Mouse (Mus musculus): Measurements from ENCODE around the gene Kcnh7.
"Not testable (repeated sequence)": the region's sequence is repeated elsewhere in the genome, so short reads cannot be mapped to it uniquely, and the experiment has no call there.

Gene Kcnh7

DNA sequence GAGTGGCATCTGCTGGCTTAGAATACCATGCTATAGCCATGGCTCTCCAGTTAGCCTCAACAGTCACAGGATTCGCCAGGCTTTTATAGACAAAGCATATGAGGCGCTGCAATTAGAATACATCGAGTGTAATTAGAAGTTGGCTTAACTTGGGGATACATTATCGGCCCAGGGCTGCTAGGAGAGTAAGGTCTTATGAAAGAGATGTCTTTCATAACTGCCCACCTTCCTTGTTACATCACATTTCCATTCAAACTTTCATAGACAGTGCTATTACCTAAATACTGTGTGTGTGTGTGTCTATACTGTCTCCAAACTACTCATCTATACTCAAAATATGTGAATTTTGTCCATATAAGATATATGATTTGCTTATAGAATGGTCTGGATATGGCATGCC, 468.8 kb downstream of the Kcnh7 start:
- DNase-seq: no peak

- not testable (repeated sequence) for DNase-seq
Observed at GRCm38 (mm10) chr2:62714362-62714761, 469.7 kb downstream of the Kcnh7 start.

DNA sequence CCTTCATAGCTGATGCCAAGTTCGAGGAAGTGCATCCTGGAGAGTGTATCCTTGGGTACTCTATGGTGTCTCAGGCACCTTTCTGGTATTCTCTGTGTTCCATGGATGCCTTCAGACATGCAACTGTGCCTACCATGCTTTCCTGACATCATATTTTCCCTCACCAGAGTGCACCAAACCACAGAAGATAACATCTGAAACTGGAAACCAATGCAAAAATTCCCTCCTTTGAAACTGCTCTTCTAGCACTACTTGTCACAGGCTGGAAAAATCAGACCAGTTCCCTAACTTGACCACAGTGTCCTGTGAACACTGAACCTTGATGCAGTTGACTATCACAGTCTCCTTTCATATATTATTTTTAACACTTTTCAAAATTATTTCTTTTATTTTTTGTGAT, 474.5 kb downstream of the Kcnh7 start:
- no peak for DNase-seq

- no peak for DNase-seq
Observed at GRCm38 (mm10) chr2:62706313-62706712, 477.8 kb downstream of the Kcnh7 start.

GRCm38 (mm10) chr2:62685934-62686333, 498.2 kb downstream of the Kcnh7 start:
- DNase-seq: no peak

DNA sequence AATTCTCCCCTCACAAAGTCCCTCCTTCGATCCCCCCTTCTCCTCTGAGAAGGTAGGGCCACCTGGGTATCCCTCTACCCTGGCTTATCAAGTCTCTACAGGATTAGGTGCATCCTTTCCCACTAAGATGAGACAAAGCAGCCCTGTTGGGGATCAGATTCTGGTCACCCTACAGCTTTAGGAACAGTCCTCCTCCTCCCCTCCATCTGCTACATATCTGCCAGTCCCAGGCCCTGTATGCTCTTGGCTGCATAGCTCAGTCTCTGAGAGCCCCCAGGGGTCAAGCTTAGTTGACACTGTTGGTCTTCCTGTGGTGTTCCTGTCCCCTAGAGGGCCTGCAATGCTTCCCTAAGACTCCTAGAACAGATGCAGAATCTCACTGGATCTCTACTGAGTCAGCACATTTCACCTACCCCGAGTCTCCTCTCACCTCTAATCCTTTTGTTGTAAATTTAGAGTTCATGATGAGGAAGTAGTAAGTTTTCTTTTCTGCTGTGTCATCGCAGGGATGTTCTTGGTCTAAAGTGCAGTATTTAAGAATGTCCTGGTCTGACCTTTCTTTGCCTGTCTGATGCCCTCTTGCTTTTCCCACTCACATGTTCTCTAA, 499.0 kb downstream of the Kcnh7 start:
- DNase-seq: no peak

GRCm38 (mm10) chr2:62681667-62682066, 502.4 kb downstream of the Kcnh7 start:
- no peak for DNase-seq

GRCm38 (mm10) chr2:62672788-62673187, 511.3 kb downstream of the Kcnh7 start:
- DNase-seq: no peak

- DNase-seq: no peak
Observed at GRCm38 (mm10) chr2:62670767-62671166, 513.3 kb downstream of the Kcnh7 start.

DNA sequence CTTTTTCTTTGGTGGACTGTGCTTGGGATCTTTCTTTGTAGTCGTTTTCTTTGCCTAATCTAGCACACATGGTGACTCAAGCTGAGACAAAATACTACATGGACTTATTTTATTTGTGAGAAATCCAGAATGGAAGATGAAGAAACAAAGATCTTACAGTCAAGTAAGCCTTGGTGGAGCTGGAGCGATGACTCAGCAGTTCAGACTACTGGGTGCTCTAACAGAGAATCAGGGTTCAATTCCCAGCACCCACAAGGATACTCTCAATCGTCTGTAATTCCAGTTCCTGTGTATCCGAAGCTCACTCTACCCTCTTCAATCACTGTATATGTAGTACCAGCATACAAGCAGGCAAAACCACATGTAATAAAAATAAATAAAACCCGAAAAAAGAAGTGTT, 513.8 kb downstream of the Kcnh7 start:
- no peak for DNase-seq

DNA sequence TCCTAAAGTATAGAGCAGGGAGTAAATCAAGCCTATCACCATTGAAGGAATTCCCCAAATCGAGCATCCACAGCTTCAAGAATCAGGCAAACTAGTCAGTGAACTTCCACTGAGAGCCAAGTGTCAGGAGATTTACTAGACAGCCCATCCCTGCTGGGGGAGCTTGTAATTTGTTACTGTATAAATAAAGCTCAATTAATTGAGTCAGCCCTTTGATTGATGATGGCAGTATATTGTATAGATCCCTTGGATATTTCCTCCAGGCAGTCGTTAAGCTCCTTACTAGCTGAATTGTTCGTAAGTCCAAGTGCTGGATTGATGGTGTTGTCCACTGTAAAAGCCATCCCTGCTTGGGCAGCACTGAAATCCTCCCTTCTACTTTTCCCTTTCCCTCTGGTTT, 514.2 kb downstream of the Kcnh7 start:
- no peak for DNase-seq

GRCm38 (mm10) chr2:62665536-62665935, 518.6 kb downstream of the Kcnh7 start:
- DNase-seq: no peak

DNA sequence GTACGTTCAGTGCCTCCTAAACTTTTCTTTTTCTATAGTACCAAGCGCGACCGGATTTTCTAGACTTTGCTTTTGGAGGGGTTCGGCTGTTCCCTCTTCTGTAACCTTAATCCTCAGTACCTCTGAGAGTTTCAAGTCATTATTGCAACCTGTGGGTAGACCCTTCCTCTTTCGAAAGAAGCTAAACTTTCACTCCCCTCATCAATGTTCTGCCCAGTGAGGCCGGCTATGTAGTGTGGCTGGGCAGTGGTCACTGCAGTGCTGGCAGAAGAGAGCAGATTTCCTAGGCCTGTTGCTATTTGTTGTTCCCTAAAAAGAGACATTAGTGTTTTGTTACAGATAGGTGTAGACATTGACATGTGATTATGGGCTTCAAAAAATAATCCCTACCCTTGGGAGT, 519.2 kb downstream of the Kcnh7 start:
- DNase-seq: no peak

DNA sequence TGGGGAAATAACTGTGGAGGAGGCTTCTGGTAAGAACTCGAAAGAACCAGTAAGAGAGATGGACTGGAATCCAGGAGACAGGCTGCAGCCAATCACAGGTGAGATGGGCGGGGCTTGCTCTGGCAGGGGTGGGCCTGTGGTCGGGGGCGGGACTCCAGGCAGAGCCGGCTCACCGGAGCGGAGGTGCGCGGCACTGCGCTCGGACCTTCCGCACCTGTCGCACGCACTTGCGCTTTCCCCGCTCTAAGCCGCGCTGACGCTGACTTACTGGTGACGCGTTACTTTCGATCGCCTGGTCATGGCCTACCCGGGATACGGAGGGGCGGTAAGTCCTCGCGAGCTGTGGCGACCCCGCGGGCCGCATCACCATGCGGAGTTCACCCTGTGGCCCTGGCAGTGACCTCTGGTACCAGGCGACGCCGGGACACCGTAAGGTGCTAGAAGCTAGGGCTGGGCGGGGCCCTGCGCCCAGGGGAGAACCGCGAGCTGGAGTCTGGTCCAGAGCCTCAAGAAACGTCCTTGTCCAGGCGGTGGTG, 519.9 kb downstream of the Kcnh7 start, which contains the start of gene Gca:
Gene Gca, plus strand, starts transcription at position 151 of the 536 bp plus-strand sequence.
- peak; percentile 50 to 59 for DNase-seq

DNA sequence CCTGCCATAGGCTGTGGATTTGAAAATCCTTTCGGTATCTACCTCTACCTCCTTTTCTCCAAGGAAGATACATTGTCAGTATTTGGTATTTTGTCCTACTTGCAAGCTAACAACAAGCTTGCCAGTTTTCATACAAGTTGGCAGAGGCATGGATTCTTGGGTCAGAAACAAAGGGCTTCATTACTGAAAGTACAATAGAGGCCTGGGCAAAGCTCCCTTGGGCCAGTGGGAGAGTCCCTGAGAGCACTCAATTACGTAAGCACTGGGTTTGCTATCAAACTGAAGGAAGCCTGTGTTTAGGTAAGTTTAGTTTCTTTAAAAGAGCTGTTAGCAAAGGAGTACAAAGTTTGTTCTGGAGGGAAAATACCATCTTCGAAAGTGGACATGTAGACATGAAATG, 521.5 kb downstream of the Kcnh7 start:
- DNase-seq: no peak

- no peak for DNase-seq
Observed at GRCm38 (mm10) chr2:62660565-62660964, 523.5 kb downstream of the Kcnh7 start.

- DNase-seq: no peak
Observed at GRCm38 (mm10) chr2:62656072-62656471, 528.0 kb downstream of the Kcnh7 start.

DNA sequence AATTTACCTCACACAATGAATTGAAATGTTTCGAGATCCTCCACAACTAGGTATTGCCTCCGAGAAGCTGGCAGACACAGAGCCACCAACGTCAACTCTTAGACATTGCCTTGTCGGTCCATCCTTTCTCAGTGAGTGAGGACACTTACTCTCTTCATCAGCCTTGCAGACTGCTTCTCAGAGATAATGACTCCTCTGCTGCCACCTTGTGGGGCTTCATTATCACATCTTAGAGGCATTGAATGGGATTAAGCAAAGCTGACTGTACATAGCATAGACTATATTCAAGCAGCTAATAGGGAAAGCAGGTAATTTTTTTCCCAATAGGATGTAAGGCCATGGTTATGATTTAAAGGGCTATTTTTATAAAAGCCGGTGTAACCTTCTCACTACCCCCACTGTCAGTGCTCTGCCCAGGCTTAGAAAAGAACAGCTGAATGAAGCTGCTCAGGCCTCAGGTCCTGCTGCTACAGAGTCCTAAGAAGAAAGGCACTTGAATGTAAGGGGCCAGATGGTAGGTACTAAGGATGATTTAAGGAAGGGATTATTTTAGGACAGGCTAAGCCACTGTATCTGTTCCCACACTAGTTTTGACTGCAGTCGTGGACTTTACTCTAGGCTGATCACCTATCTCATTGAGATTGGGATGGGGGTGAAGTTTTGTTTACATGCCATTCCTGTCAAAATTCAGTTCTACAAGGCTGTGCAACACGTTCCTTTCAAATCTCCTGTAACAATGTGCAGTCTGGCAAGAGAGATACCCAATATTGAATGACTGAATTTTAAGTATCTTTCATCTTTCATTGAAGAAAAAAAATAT, 529.4 kb downstream of the Kcnh7 start:
- DNase-seq: peak in 1 of 2 experiments; percentile 19

DNA sequence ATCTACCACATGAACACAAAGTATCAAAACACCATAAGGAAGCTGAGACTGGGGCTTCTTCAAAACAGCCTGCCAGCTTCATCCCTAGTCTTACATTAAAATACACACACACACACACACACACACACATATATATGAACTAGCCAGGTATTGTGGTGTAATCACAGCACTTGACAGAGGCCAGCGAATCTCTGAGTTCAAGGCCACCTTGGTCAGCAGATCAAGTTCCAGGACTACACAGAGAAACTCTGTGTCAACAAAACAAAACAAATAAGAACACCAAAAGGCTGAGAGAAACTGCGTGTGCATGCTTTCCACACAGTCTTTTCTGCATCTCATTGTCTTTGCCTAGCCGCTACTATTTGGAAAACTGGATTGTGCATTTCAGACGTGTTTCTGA, 531.6 kb downstream of the Kcnh7 start:
- DNase-seq: no peak

DNA sequence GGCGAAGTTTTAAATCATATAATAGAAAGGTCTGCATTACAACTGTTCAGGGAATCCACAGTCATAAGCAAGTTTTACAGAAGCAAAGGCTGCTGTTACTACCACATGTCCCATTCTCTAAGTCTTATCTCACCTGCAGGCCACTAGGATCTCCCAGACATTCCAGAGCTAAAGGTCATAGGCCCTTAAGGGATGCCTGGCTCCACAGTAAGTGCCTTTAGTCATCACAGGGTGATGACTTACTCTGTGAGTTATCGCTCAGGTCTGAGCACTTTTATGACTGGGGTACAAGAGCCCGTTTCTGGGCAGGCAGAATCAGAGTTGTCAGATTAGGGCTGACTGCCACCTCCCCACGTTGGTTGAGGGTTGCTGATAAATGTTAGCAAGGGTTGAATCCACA, 532.2 kb downstream of the Kcnh7 start:
- DNase-seq: no peak

DNA sequence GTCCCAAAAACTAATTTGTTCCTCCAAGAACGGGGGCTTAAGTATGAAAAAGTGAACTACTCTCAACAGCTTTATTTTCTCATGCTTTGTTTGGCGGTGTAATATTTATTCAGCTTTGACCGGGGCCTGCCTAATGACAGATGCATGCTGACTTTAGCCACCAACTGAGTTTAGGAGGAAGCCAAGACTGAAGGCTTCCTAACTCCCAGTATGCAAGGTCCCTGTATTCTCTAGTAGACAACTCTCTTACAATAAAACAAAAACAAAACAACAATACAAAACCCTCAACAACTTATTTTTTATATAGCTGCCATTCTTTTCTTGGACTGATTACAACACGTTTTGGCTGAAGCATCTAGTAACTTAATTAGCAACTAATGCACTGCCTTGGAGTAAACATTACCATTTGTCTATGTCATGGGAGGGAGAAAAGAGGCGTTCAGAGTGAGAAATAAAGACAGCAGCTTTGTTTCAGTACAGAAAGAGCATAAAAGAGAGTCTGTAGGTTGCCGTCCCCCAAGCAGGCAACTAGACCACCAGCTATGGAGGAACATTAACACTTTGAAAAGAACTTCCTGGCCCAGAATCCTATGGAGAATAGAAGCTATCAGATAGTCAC, 537.3 kb downstream of the Kcnh7 start:
- no peak for DNase-seq

GRCm38 (mm10) chr2:62646014-62646645, 538.0 kb downstream of the Kcnh7 start, which contains the start of gene Ifih1:
Gene Ifih1 (minus strand): TSS chr2:62646255.
- DNase-seq: peak; percentile 42 to 49

GRCm38 (mm10) chr2:62645475-62645874, 538.6 kb downstream of the Kcnh7 start:
- DNase-seq: peak; percentile 5 to 10
